Mouse (Mus musculus): ENCODE results near the gene Got1. TPM values are rescaled to one million over a fixed set of nuclear protein-coding genes. Genes with fewer than 3 reads are reported as not detected.

Gene Got1
- total and polyA plus RNA-seq, 2 experiments from 2014 or later: 88.2 to 101 TPM

GRCm38 (mm10) chr19:43530197-43530770 lies 5.9 kb upstream of the Got1 start:
- H3K4me3 ChIP-seq (ENCODE audit: low read depth, low read length): no peak overlapping the region
- under 1% methylated on average over 13 of the region's 13 CpGs for WGBS
- peaks cover 3% of the 10 kb centered on the region; the same call in 1 of the 2 replicates for H3K4me1 ChIP-seq (ENCODE audit: insufficient read depth)
- H3K9ac ChIP-seq: no peak overlapping the region
- H3K27ac ChIP-seq (ENCODE audit: low read depth, low read length): no peak overlapping the region
- peak; percentile 92 for DNase-seq
- peak; percentile 90 for TF ChIP-seq CTCF (IDR thresholded peaks at IDR 0.05; ENCODE audit: low read depth)
- no peaks in the 10 kb centered on the region for H3K27me3 ChIP-seq (ENCODE audit: insufficient read depth, low read length)
- no peaks in the 10 kb centered on the region for H3K9me3 ChIP-seq (ENCODE audit: low read length)
- no peaks in the 10 kb centered on the region for H3K36me3 ChIP-seq (ENCODE audit: insufficient read depth)
- peak overlapping the region; percentile 42 for H3K4me2 ChIP-seq (ENCODE audit: low read depth)
- peak; percentile 92 for ATAC-seq

- no peak overlapping the region for H3K9ac ChIP-seq
- no peak overlapping the region for H3K4me3 ChIP-seq (ENCODE audit: low read depth, low read length)
- no peaks in the 10 kb centered on the region for H3K27me3 ChIP-seq (ENCODE audit: insufficient read depth, low read length)
- WGBS: 73% methylated on average over 8 of the region's 8 CpGs
- H3K36me3 ChIP-seq (ENCODE audit: insufficient read depth): no peaks in the 10 kb centered on the region
- H3K4me2 ChIP-seq (ENCODE audit: low read depth): no peak overlapping the region
- H3K9me3 ChIP-seq (ENCODE audit: low read length): no peaks in the 10 kb centered on the region
- H3K27ac ChIP-seq (ENCODE audit: low read depth, low read length): no peak overlapping the region
- H3K4me1 ChIP-seq (ENCODE audit: insufficient read depth): peaks cover 13% of the 10 kb centered on the region; the same call in 1 of the 2 replicates
- ATAC-seq (no peak), DNase-seq (no peak)
- no peak for TF ChIP-seq CTCF (IDR thresholded peaks at IDR 0.05; ENCODE audit: low read depth)
Measured at GRCm38 (mm10) chr19:43528056-43528587, 3.7 kb upstream of the Got1 start.

GRCm38 (mm10) chr19:43527131-43527530 lies 2.7 kb upstream of the Got1 start:
- no peak for ATAC-seq
- Histone ChIP-seq H3K36me3 (ENCODE audit: insufficient read depth) (no peaks in the 10 kb centered on the region), H3K27me3 (ENCODE audit: insufficient read depth, low read length) (no peaks in the 10 kb centered on the region), H3K9ac (no peak overlapping the region), H3K4me3 (ENCODE audit: low read depth, low read length) (no peak overlapping the region), H3K27ac (ENCODE audit: low read depth, low read length) (no peak overlapping the region), H3K4me1 (ENCODE audit: insufficient read depth) (peaks cover 13% of the 10 kb centered on the region; the same call in 1 of the 2 replicates), H3K9me3 (ENCODE audit: low read length) (no peaks in the 10 kb centered on the region), H3K4me2 (ENCODE audit: low read depth) (no peak overlapping the region)
- DNase-seq: no peak
- 9% methylated on average over 11 of the region's 11 CpGs for WGBS
- TF ChIP-seq CTCF (IDR thresholded peaks at IDR 0.05; ENCODE audit: low read depth): peak; percentile 52

- no peak overlapping the region for H3K9ac ChIP-seq
- no peak for DNase-seq
- WGBS: 89% methylated on average over 9 of the region's 9 CpGs
Measured at GRCm38 (mm10) chr19:43526025-43526424, 1.6 kb upstream of the Got1 start.

GRCm38 (mm10) chr19:43525566-43525965 lies 1.2 kb upstream of the Got1 start:
- DNase-seq (no peak), ATAC-seq (no peak)
- Histone ChIP-seq H3K4me3 (ENCODE audit: low read depth, low read length) (no peak overlapping the region; the same call in 1 of the 2 replicates), H3K9me3 (ENCODE audit: low read length) (no peaks in the 10 kb centered on the region), H3K36me3 (ENCODE audit: insufficient read depth) (no peaks in the 10 kb centered on the region), H3K9ac (no peak overlapping the region), H3K27me3 (ENCODE audit: insufficient read depth, low read length) (no peaks in the 10 kb centered on the region), H3K4me2 (ENCODE audit: low read depth) (peak overlapping the region; percentile 91), H3K4me1 (ENCODE audit: insufficient read depth) (peaks cover 17% of the 10 kb centered on the region), H3K27ac (ENCODE audit: low read depth, low read length) (no peak overlapping the region)
- 88% methylated on average over 7 of the region's 7 CpGs for WGBS
- TF ChIP-seq CTCF (IDR thresholded peaks at IDR 0.05; ENCODE audit: low read depth): no peak

More at GRCm38 (mm10) chr19:43526025-43526424, 1.6 kb upstream of the Got1 start:
- Histone ChIP-seq H3K27me3 (ENCODE audit: insufficient read depth, low read length) (no peaks in the 10 kb centered on the region), H3K36me3 (ENCODE audit: insufficient read depth) (no peaks in the 10 kb centered on the region), H3K4me2 (ENCODE audit: low read depth) (no peak overlapping the region), H3K4me1 (ENCODE audit: insufficient read depth) (peaks cover 14% of the 10 kb centered on the region), H3K9me3 (ENCODE audit: low read length) (no peaks in the 10 kb centered on the region), H3K4me3 (ENCODE audit: low read depth, low read length) (no peak overlapping the region), H3K27ac (ENCODE audit: low read depth, low read length) (no peak overlapping the region)
- no peak for ATAC-seq
- TF ChIP-seq CTCF (IDR thresholded peaks at IDR 0.05; ENCODE audit: low read depth): no peak

GRCm38 (mm10) chr19:43525104-43525482 lies 688 bp upstream of the Got1 start:
- 20% methylated on average over 10 of the region's 10 CpGs for WGBS

GRCm38 (mm10) chr19:43523551-43523950 lies 854 bp downstream of the Got1 start:
- no peaks in the 10 kb centered on the region for H3K9me3 ChIP-seq (ENCODE audit: low read length)
- H3K27ac ChIP-seq (ENCODE audit: low read depth, low read length): no peak overlapping the region
- no peaks in the 10 kb centered on the region for H3K27me3 ChIP-seq (ENCODE audit: insufficient read depth, low read length)
- peak overlapping the region; percentile 66 for H3K9ac ChIP-seq
- WGBS: 8% methylated on average over 12 of the region's 12 CpGs
- H3K4me3 ChIP-seq (ENCODE audit: low read depth, low read length): peak overlapping the region; percentile 78
- H3K4me1 ChIP-seq (ENCODE audit: insufficient read depth): peaks cover 17% of the 10 kb centered on the region
- no peak for TF ChIP-seq CTCF (IDR thresholded peaks at IDR 0.05; ENCODE audit: low read depth)
- peak overlapping the region; percentile 91 for H3K4me2 ChIP-seq (ENCODE audit: low read depth)
- H3K36me3 ChIP-seq (ENCODE audit: insufficient read depth): no peaks in the 10 kb centered on the region
- DNase-seq: peak; percentile 46
- ATAC-seq: no peak

More at GRCm38 (mm10) chr19:43525104-43525482, 688 bp upstream of the Got1 start:
- H3K9ac ChIP-seq: peak overlapping the region; percentile 91
- no peaks in the 10 kb centered on the region for H3K36me3 ChIP-seq (ENCODE audit: insufficient read depth)
- H3K27me3 ChIP-seq (ENCODE audit: insufficient read depth, low read length): no peaks in the 10 kb centered on the region
- H3K4me3 ChIP-seq (ENCODE audit: low read depth, low read length): peak overlapping the region; percentile 78
- peak overlapping the region; percentile 91 for H3K4me2 ChIP-seq (ENCODE audit: low read depth)
- DNase-seq (no peak), ATAC-seq (no peak)
- H3K27ac ChIP-seq (ENCODE audit: low read depth, low read length): peak overlapping the region; percentile 78
- H3K9me3 ChIP-seq (ENCODE audit: low read length): no peaks in the 10 kb centered on the region
- no peak for TF ChIP-seq CTCF (IDR thresholded peaks at IDR 0.05; ENCODE audit: low read depth)
- H3K4me1 ChIP-seq (ENCODE audit: insufficient read depth): peaks cover 17% of the 10 kb centered on the region

All from forebrain, postnatal 0 days (tissue).